Mouse (Mus musculus) C2C12 (cell line): ENCODE measurements around the gene Xpot.

Experiments
- CTCF ChIP-seq: IDR thresholded peaks from one replicate; pipeline ENCODE4 v1.5.1; 2011; ENCODE audit not compliant: control insufficient read depth, insufficient read depth, insufficient read length
- FOSL1 ChIP-seq: IDR thresholded peaks from one replicate; pipeline ENCODE4 v1.8.0; 2011; ENCODE audit warnings: mild to moderate bottlenecking, low read length; ENCODE audit not compliant: poor library complexity, insufficient read depth, severe bottlenecking
- MAX ChIP-seq: IDR thresholded peaks from one replicate; pipeline ENCODE4 v1.6.1; 2011; ENCODE audit warnings: mild to moderate bottlenecking, control low read depth
- MYOD1 ChIP-seq: IDR thresholded peaks from one replicate; pipeline ENCODE4 v1.6.1; 2011; ENCODE audit warnings: low read depth; ENCODE audit not compliant: control insufficient read depth, insufficient read length
- USF1 ChIP-seq: IDR thresholded peaks from one replicate; pipeline ENCODE4 v1.6.1; 2011; ENCODE audit warnings: low read depth, mild to moderate bottlenecking, control low read depth, moderate library complexity

GRCm38 (mm10) chr10:121604632-121605344 is 21.3 kb downstream of the Xpot start:
- TF ChIP-seq MAX (no peak), CTCF (no peak), FOSL1 (no peak), MYOD1 (no peak), USF1 (no peak)
